8 mouse cellular contexts compared by ENCODE assay signal in the genomic region with DNA sequence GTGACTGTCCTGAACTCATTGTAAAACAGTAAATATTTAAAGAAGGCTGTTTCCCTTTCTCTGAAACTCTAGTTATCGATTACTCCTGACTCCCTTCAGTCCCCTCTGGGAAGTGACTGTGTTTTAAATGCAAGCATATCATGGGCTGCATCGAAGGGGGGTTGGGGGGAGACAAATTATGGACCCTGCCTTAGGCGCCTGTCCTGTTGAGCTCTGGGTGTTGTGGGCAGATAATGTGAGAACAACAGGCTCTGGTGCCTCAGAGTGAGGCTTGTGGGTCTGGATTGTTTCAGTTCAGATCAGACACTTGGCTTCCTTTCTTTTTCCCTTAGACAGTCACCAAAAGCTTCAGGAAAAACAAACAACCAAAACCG.
DNase-seq lines count a peak whose midpoint lies in the region; ATAC-seq and TF ChIP-seq lines count a peak whose summit lies in the region.

No protein-coding gene starts in this region.

- no peaks in the 10 kb centered on the region for H3K79me2 ChIP-seq in C2C12 (ENCODE audit: control insufficient read depth, insufficient read depth)

- H3ac ChIP-seq in C2C12 (ENCODE audit: control insufficient read depth, insufficient read length, low read depth), result peak overlapping the region; percentile 62

- DNase-seq in NIH3T3 (ENCODE audit: low read depth), result peak; percentile 57
- DNase-seq in heart, postnatal 10 days, result peak; percentile 60 to 64
- no peak for DNase-seq in right cerebral cortex, postnatal 36 days (ENCODE audit: low spot score in 2 of 2)
- DNase-seq in B cell, adult 2 months, result no peak
- DNase-seq in ovary, postnatal 10 days (ENCODE audit: low spot score), result no peak

- ATAC-seq in liver, embryonic 15.5 days (ENCODE audit: insufficient read depth), result peak; percentile 46
- ATAC-seq in erythroblast, adult 5-6 weeks (replicated peaks; ENCODE audit: low FRiP score, poor library complexity, severe bottlenecking), result no peak

- H3K27me3 ChIP-seq in C2C12 (ENCODE audit: control insufficient read depth, insufficient read depth, insufficient read length), result no peaks in the 10 kb centered on the region
- no peaks in the 10 kb centered on the region for H3K27me3 ChIP-seq in liver, embryonic 15.5 days

- intact Hi-C loops in heart, postnatal 10 days (cut with DNase I), result loop anchor here (1.0 to 2.0 kb wide), 2 partner anchors 41 to 203 kb away; no protein-coding TSS in a partner anchor

- no peak for TF ChIP-seq CTCF in C2C12 (IDR thresholded peaks at IDR 0.05; ENCODE audit: control insufficient read depth, insufficient read depth, insufficient read length)

- H3K79me3 ChIP-seq in C2C12 (ENCODE audit: low read depth), result no peaks in the 10 kb centered on the region

- peak overlapping the region; percentile 74 for H3K27ac ChIP-seq in liver, embryonic 15.5 days (replicated peaks)

- no peaks in the 10 kb centered on the region for H3K9me3 ChIP-seq in liver, embryonic 15.5 days (replicated peaks)

- no peak overlapping the region for H3K4me3 ChIP-seq in C2C12 (ENCODE audit: insufficient read depth, poor library complexity, severe bottlenecking)
- no peak overlapping the region for H3K4me3 ChIP-seq in liver, embryonic 15.5 days (replicated peaks)

- WGBS in liver, embryonic 15.5 days (ENCODE audit: insufficient replicate concordance), result 10% methylated on average over 4 of the region's 4 CpGs

- H3K4me2 ChIP-seq in liver, embryonic 15.5 days, result peak overlapping the region; percentile 30; the same call in 1 of the 2 replicates

- no peak overlapping the region for H3K9ac ChIP-seq in liver, embryonic 15.5 days

- H3K36me3 ChIP-seq in C2C12 (ENCODE audit: control insufficient read depth, insufficient read depth), result no peaks in the 10 kb centered on the region
- H3K36me3 ChIP-seq in liver, embryonic 15.5 days (replicated peaks), result no peaks in the 10 kb centered on the region

- peaks cover 16% of the 10 kb centered on the region for H3K4me1 ChIP-seq in liver, embryonic 15.5 days (replicated peaks)

TF ChIP-seq in C2C12, 6 proteins besides CTCF, POLR2A, EP300 and RAD21:
- TF ChIP-seq MYOD1 (IDR thresholded peaks at IDR 0.05; ENCODE audit: control insufficient read depth, insufficient read length, low read depth) (no peak), USF1 (IDR thresholded peaks at IDR 0.05; ENCODE audit: low read depth) (no peak), MYOG (IDR thresholded peaks at IDR 0.05; ENCODE audit: control insufficient read depth, extremely low read depth, insufficient read length) (no peak), FOSL1 (IDR thresholded peaks at IDR 0.05; ENCODE audit: insufficient read depth, low read length, poor library complexity, severe bottlenecking) (no peak), MAX (IDR thresholded peaks at IDR 0.05) (no peak), CEBPB (IDR thresholded peaks at IDR 0.05; ENCODE audit: low read depth) (no peak)

Comparison
In these comparisons a context has a peak if more than half of its experiments do, and no peak if none do; other contexts are left out.
1. DNase-seq: peak in NIH3T3 (single experiment) and heart, postnatal 10 days (2 of 2); none in right cerebral cortex, postnatal 36 days (0 of 2), B cell, adult 2 months (0 of 2) and ovary, postnatal 10 days (single experiment).